ENCODE assay signal across 26 mouse cellular contexts in genomic region chr15:100300499-100300898, GRCm38 (mm10). TPM values are rescaled to one million over a fixed set of nuclear protein-coding genes. Genes with fewer than 3 reads are reported as not detected.
DNase-seq lines count a peak whose midpoint lies in the region; ATAC-seq and TF ChIP-seq lines count a peak whose summit lies in the region.
"Had no signal": no experiment of that assay in that cellular context is flagged by ENCODE, and none has a peak within 500 bp of the region (broad histone marks: within the 10 kb centered on the region; RNA-seq: fewer than 3 reads in every experiment).

No protein-coding gene starts in this region.

- 89% methylated on average over 6 of the region's 6 CpGs for WGBS in forebrain, embryonic 10.5 days

- in situ Hi-C loops in CH12.LX (cut with MboI; ENCODE audit: low pct_ligation_motif_present, low pct_unique_long_range_greater_than_20kb, low sequenced_read_pairs): no loop called here

- H3K27ac ChIP-seq in CH12.LX (ENCODE audit: insufficient read depth, low read depth): no peak overlapping the region
- H3K27ac ChIP-seq in forebrain, embryonic 10.5 days: no peak overlapping the region
- H3K27ac ChIP-seq: embryonic facial prominence, embryonic 12.5 days; gastrocnemius, adult 2 months; heart, embryonic 13.5 days; hindbrain, embryonic 15.5 days had no signal

- H3K4me3 ChIP-seq in CH12.LX (replicated peaks in 1 of 3; ENCODE audit: low read depth in 2 of 3, low read length in 2 of 3, poor library complexity in 1 of 3): no peak overlapping the region
- H3K4me3 ChIP-seq in G1E (ENCODE audit: low read depth, low read length): no peak overlapping the region; the same call in 1 of the 2 replicates
- H3K4me3 ChIP-seq in forebrain, embryonic 10.5 days: no peak overlapping the region
- H3K4me3 ChIP-seq: embryonic facial prominence, embryonic 12.5 days; gastrocnemius, adult 2 months; heart, embryonic 13.5 days; hindbrain, embryonic 15.5 days had no signal

- no peak for TF ChIP-seq EP300 in CH12.LX (IDR thresholded peaks at IDR 0.05; ENCODE audit: low read length)

- dilution Hi-C loops in CH12.LX (cut with MboI; ENCODE audit: extremely low pct_ligation_motif_present, extremely low pct_unique_long_range_greater_than_20kb, low sequenced_read_pairs): no loop called here

- H3K79me2 ChIP-seq in CH12.LX (replicated peaks; ENCODE audit: control insufficient read depth, extremely low read depth, insufficient read depth, poor library complexity, severe bottlenecking): no peaks in the 10 kb centered on the region

- H3K4me2 ChIP-seq in CH12.LX (ENCODE audit: insufficient read depth, low read depth, poor library complexity, severe bottlenecking): no peak overlapping the region
- H3K4me2 ChIP-seq: embryonic facial prominence, embryonic 12.5 days; heart, embryonic 13.5 days; hindbrain, embryonic 15.5 days had no signal

- TF ChIP-seq CTCF in CH12.LX (conservative IDR thresholded peaks at IDR 0.05 in 1 of 2, IDR thresholded peaks at IDR 0.05 in 1 of 2; ENCODE audit: low read depth in 2 of 2, low read length in 2 of 2) (no peak), G1E (IDR thresholded peaks at IDR 0.05; ENCODE audit: low read depth, low read length) (no peak)

- H3K27me3 ChIP-seq in CH12.LX (replicated peaks): no peaks in the 10 kb centered on the region
- H3K27me3 ChIP-seq in G1E (ENCODE audit: insufficient read depth, low read length): 0 out of 2 replicates have a peak, but pooled peaks cover under 1% of the 10 kb centered on the region
- no peaks in the 10 kb centered on the region for H3K27me3 ChIP-seq in forebrain, embryonic 10.5 days (ENCODE audit: poor library complexity, severe bottlenecking)
- H3K27me3 ChIP-seq: embryonic facial prominence, embryonic 12.5 days; hindbrain, embryonic 15.5 days had no signal

- H3K36me3 ChIP-seq in CH12.LX (replicated peaks in 1 of 2; ENCODE audit: control insufficient read depth in 1 of 2, insufficient read depth in 1 of 2, low read length in 1 of 2) (no peaks in the 10 kb centered on the region), G1E (replicated peaks) (no peaks in the 10 kb centered on the region)
- no peaks in the 10 kb centered on the region for H3K36me3 ChIP-seq in forebrain, embryonic 10.5 days (replicated peaks)
- H3K36me3 ChIP-seq: embryonic facial prominence, embryonic 12.5 days; heart, embryonic 13.5 days; hindbrain, embryonic 15.5 days had no signal

- TF ChIP-seq POLR2A in CH12.LX (IDR thresholded peaks at IDR 0.05; ENCODE audit: low read depth, low read length): no peak

- peaks cover 7% of the 10 kb centered on the region for H3K9me3 ChIP-seq in CH12.LX (replicated peaks; ENCODE audit: low read length)
- H3K9me3 ChIP-seq in G1E (replicated peaks): peaks cover 9% of the 10 kb centered on the region
- H3K9me3 ChIP-seq in forebrain, embryonic 10.5 days: no peaks in the 10 kb centered on the region
- H3K9me3 ChIP-seq: embryonic facial prominence, embryonic 12.5 days; heart, embryonic 13.5 days; hindbrain, embryonic 15.5 days had no signal

- peak; percentile 56 for DNase-seq in thymus, postnatal 0 days (ENCODE audit: low spot score)
- DNase-seq in thymus, postnatal 4 days: no peak
- DNase-seq in CH12.LX (ENCODE audit: extremely low read depth) (peak; percentile 70), G1E (ENCODE audit: low spot score) (no peak)
- DNase-seq in c-Kit-negative CD71-positive TER-119-positive erythroid progenitor cells, embryonic 14.5 days (ENCODE audit: low read depth, low spot score): peak; percentile 28
- no peak for DNase-seq in adrenal gland, postnatal 36 days
- no peak for DNase-seq in forebrain, embryonic 10.5 days (ENCODE audit: extremely low spot score, low spot score)
- DNase-seq in urinary bladder, postnatal 4 days (ENCODE audit: low spot score in 2 of 2): no peak
- DNase-seq: cerebellum, adult 11 months; cerebellum, adult 8-10 months; cerebellum, postnatal 14 days; gastrocnemius, adult 2 months; gastrocnemius, postnatal 36 days; heart, adult 11 months; heart, postnatal 36 days had no signal

- no peak overlapping the region for H3K9ac ChIP-seq in CH12.LX (ENCODE audit: insufficient read depth, low read depth)
- H3K9ac ChIP-seq: embryonic facial prominence, embryonic 12.5 days; heart, embryonic 13.5 days; hindbrain, embryonic 15.5 days had no signal

- TF ChIP-seq RAD21 in CH12.LX (IDR thresholded peaks at IDR 0.05; ENCODE audit: low read depth, low read length): no peak

- H3K4me1 ChIP-seq in CH12.LX (ENCODE audit: control insufficient read depth in 1 of 2, insufficient read depth in 2 of 2): peaks cover 11 to 37% of the 10 kb centered on the region in 2 experiments
- H3K4me1 ChIP-seq in G1E (ENCODE audit: insufficient read depth, low read depth, low read length): peaks cover 43% of the 10 kb centered on the region
- peaks cover 28% of the 10 kb centered on the region for H3K4me1 ChIP-seq in forebrain, embryonic 10.5 days
- H3K4me1 ChIP-seq: embryonic facial prominence, embryonic 12.5 days had no signal

- ATAC-seq in G1E (ENCODE audit: extremely low read depth, insufficient number of reproducible peaks, low FRiP score, poor library complexity, severe bottlenecking): 0 out of 2 replicates have a peak, but pooled peaks have one; percentile 30
- ATAC-seq: activated CD4-positive, CD25-positive, alpha-beta regulatory T cell, adult 4 months; forebrain, embryonic 14.5 days; intestine, embryonic 16.5 days had no signal

TF ChIP-seq in CH12.LX, 34 proteins besides CTCF, POLR2A, EP300 and RAD21:
- TF ChIP-seq MAFK (IDR thresholded peaks at IDR 0.05; ENCODE audit: insufficient replicate concordance, low read length): peak; percentile 88
- TF ChIP-seq ZKSCAN1 (IDR thresholded peaks at IDR 0.05; ENCODE audit: borderline replicate concordance, low read depth, low read length): no peak
- TF ChIP-seq TBP (conservative IDR thresholded peaks at IDR 0.05; ENCODE audit: low read depth, low read length): no peak
- no peak for TF ChIP-seq ZNF384 (IDR thresholded peaks at IDR 0.05; ENCODE audit: low read depth, low read length)
- TF ChIP-seq RCOR1 (conservative IDR thresholded peaks at IDR 0.05; ENCODE audit: low read depth, low read length): no peak
- TF ChIP-seq BHLHE40 (IDR thresholded peaks at IDR 0.05; ENCODE audit: low read depth, low read length): peak; percentile 22; the same call in 1 of the 2 replicates
- no peak for TF ChIP-seq JUN (IDR thresholded peaks at IDR 0.05; ENCODE audit: insufficient read depth, low read depth, low read length)
- no peak for TF ChIP-seq MAZ (IDR thresholded peaks at IDR 0.05; ENCODE audit: low read depth, low read length)
- peak; percentile 49 for TF ChIP-seq ETS1 (conservative IDR thresholded peaks at IDR 0.05; ENCODE audit: low read depth, low read length)
TF ChIP-seq in CH12.LX: peak in this region for 3.

RNA-seq across cellular contexts. Expression of gene Mettl7a1, which starts 3.4 kb away (rescaled TPM):
- 4.4 and 6.4 TPM in 2 replicates for polyA plus RNA-seq in thymus, postnatal 0 days (2015; fragmentation: Nextera tagmentation; extraction: Ambion mirVana)
- total RNA-seq in CH12.LX (2012; rRNA removed): 5.8 and 6.5 TPM in 2 replicates
- total RNA-seq in CH12.LX (2014; rRNA removed): 17.2 and 17.9 TPM in 2 replicates
- polyA plus RNA-seq in CH12.LX (2012; ENCODE audit: insufficient read length, low read depth): 14.2 and 14.9 TPM in 2 replicates
- total RNA-seq in G1E (2014; fragmentation: Nextera tagmentation): 5.5 and 50.3 TPM in 2 replicates
- total RNA-seq in G1E (2017): 31.2 and 31.6 TPM in 2 replicates
- 22.1 and 24.2 TPM in 2 replicates for polyA plus RNA-seq in G1E (2012)
- 100 to 1,000 TPM in 1 of 2 experiments, 10 to 100 TPM in 1; 85.2 to 126 TPM for total RNA-seq in adrenal gland, postnatal 36 days (2021)
- polyA plus RNA-seq in forebrain, embryonic 10.5 days (2016; fragmentation: Nextera tagmentation; extraction: Ambion mirVana): 3.8 and 3.9 TPM in 2 replicates

RNA-seq across cellular contexts. Expression of gene Tmprss12, which starts 19.9 kb away (rescaled TPM):
- polyA plus RNA-seq in thymus, postnatal 0 days (2015; fragmentation: Nextera tagmentation; extraction: Ambion mirVana): not detected in 2 replicates
- total RNA-seq in CH12.LX (2012; rRNA removed) (not detected in 2 replicates), CH12.LX (2014; rRNA removed) (not detected in 2 replicates), G1E (2014; fragmentation: Nextera tagmentation) (not detected in 2 replicates), G1E (2017) (0.12 TPM in 1 of 2 replicates, not detected in the other)
- polyA plus RNA-seq in CH12.LX (2012; ENCODE audit: insufficient read length, low read depth) (not detected in 2 replicates), G1E (2012) (not detected in 2 replicates)
- not detected for total RNA-seq in adrenal gland, postnatal 36 days (2021)
- not detected in 2 replicates for polyA plus RNA-seq in forebrain, embryonic 10.5 days (2016; fragmentation: Nextera tagmentation; extraction: Ambion mirVana)
- total RNA-seq: adrenal gland, adult 18-20 months; adrenal gland, postnatal 14 days; gastrocnemius, adult 2 months; gastrocnemius, postnatal 36 days; heart, postnatal 36 days had no signal
- polyA plus RNA-seq: activated CD4-positive, CD25-positive, alpha-beta regulatory T cell, adult 4 months; cortical plate, adult 2 months; embryonic facial prominence, embryonic 12.5 days; forebrain, embryonic 14.5 days; heart, embryonic 13.5 days; heart, postnatal 0 days; hindbrain, embryonic 11.5 days; hindbrain, embryonic 15.5 days; intestine, embryonic 16.5 days had no signal

RNA-seq across cellular contexts. Expression of gene Mettl7a3, which starts 34.2 kb away (rescaled TPM):
- polyA plus RNA-seq in thymus, postnatal 0 days (2015; fragmentation: Nextera tagmentation; extraction: Ambion mirVana): 0.13 TPM in 1 of 2 replicates, not detected in the other
- total RNA-seq in CH12.LX (2012; rRNA removed) (0.17 TPM in 1 of 2 replicates, not detected in the other), CH12.LX (2014; rRNA removed) (not detected in 2 replicates), G1E (2014; fragmentation: Nextera tagmentation) (1.4 TPM in 1 of 2 replicates, not detected in the other), G1E (2017) (0.66 and 0.93 TPM in 2 replicates)
- polyA plus RNA-seq in CH12.LX (2012; ENCODE audit: insufficient read length, low read depth) (0.33 and 0.70 TPM in 2 replicates), G1E (2012) (not detected in 2 replicates)
- not detected for total RNA-seq in adrenal gland, postnatal 36 days (2021)
- not detected in 2 replicates for polyA plus RNA-seq in forebrain, embryonic 10.5 days (2016; fragmentation: Nextera tagmentation; extraction: Ambion mirVana)
- total RNA-seq: adrenal gland, postnatal 14 days; heart, postnatal 36 days had no signal
- polyA plus RNA-seq: activated CD4-positive, CD25-positive, alpha-beta regulatory T cell, adult 4 months; forebrain, embryonic 14.5 days; heart, embryonic 13.5 days; heart, postnatal 0 days; intestine, embryonic 16.5 days had no signal

RNA-seq across cellular contexts. Expression of gene Methig1, which starts 52.5 kb away (rescaled TPM):
- 0.18 TPM in 1 of 2 replicates, not detected in the other for polyA plus RNA-seq in thymus, postnatal 0 days (2015; fragmentation: Nextera tagmentation; extraction: Ambion mirVana)
- not detected in 2 replicates for total RNA-seq in CH12.LX (2012; rRNA removed)
- total RNA-seq in CH12.LX (2014; rRNA removed): not detected in 2 replicates
- polyA plus RNA-seq in CH12.LX (2012; ENCODE audit: insufficient read length, low read depth): not detected in 2 replicates
- total RNA-seq in G1E (2014; fragmentation: Nextera tagmentation): not detected in 2 replicates
- not detected in 2 replicates for total RNA-seq in G1E (2017)
- polyA plus RNA-seq in G1E (2012): 0.11 and 0.22 TPM in 2 replicates
- total RNA-seq in adrenal gland, postnatal 36 days (2021): under 1 TPM; 0.36 to 0.56 TPM
- not detected in 2 replicates for polyA plus RNA-seq in forebrain, embryonic 10.5 days (2016; fragmentation: Nextera tagmentation; extraction: Ambion mirVana)
- total RNA-seq: gastrocnemius, adult 2 months; gastrocnemius, postnatal 36 days; heart, postnatal 36 days had no signal
- polyA plus RNA-seq: activated CD4-positive, CD25-positive, alpha-beta regulatory T cell, adult 4 months; cortical plate, adult 2 months; forebrain, embryonic 14.5 days; heart, embryonic 13.5 days; heart, postnatal 0 days; hindbrain, embryonic 15.5 days; intestine, embryonic 16.5 days had no signal

RNA-seq across cellular contexts. Expression of gene Mettl7a2, which starts 52.5 kb away (rescaled TPM):
- not detected in 2 replicates for polyA plus RNA-seq in thymus, postnatal 0 days (2015; fragmentation: Nextera tagmentation; extraction: Ambion mirVana)
- total RNA-seq in CH12.LX (2012; rRNA removed) (not detected in 2 replicates), CH12.LX (2014; rRNA removed) (not detected in 2 replicates), G1E (2014; fragmentation: Nextera tagmentation) (2.2 TPM in 1 of 2 replicates, not detected in the other), G1E (2017) (2.1 and 3.1 TPM in 2 replicates)
- polyA plus RNA-seq in CH12.LX (2012; ENCODE audit: insufficient read length, low read depth) (not detected in 2 replicates), G1E (2012) (2.4 TPM in 2 replicates)
- total RNA-seq in adrenal gland, postnatal 36 days (2021): 1 to 10 TPM; 2.0 to 2.2 TPM
- not detected in 2 replicates for polyA plus RNA-seq in forebrain, embryonic 10.5 days (2016; fragmentation: Nextera tagmentation; extraction: Ambion mirVana)
- polyA plus RNA-seq: activated CD4-positive, CD25-positive, alpha-beta regulatory T cell, adult 4 months; cortical plate, adult 2 months; embryonic facial prominence, embryonic 12.5 days; forebrain, embryonic 14.5 days; heart, embryonic 13.5 days; heart, postnatal 0 days; hindbrain, embryonic 11.5 days; hindbrain, embryonic 15.5 days; intestine, embryonic 16.5 days had no signal

Comparison
In these comparisons a context has a peak if more than half of its experiments do, and no peak if none do; other contexts are left out.
1. DNase-seq: peak in thymus, postnatal 0 days (single experiment), CH12.LX (single experiment) and c-Kit-negative CD71-positive TER-119-positive erythroid progenitor cells, embryonic 14.5 days (single experiment); none in thymus, postnatal 4 days (single experiment), G1E (single experiment), adrenal gland, postnatal 36 days (0 of 2), forebrain, embryonic 10.5 days (single experiment) and urinary bladder, postnatal 4 days (0 of 2).